Mouse (Mus musculus) heart, adult 2 months (tissue): Measurements from ENCODE around the gene Dennd2a. TPM values are rescaled to one million over a fixed set of nuclear protein-coding genes. Genes with fewer than 3 reads are reported as not detected.

Experiments
- DNase-seq, 2 experiments: peaks; one replicate each; pipeline ENCODE4 v3.0.0; 2021
- H3K27ac ChIP-seq: fragments of 200-600 bp; 2 replicates; pipeline ENCODE4 v1.8.1; 2022
- H3K27me3 ChIP-seq: fragments of 200-500 bp; 2 replicates; pipeline ENCODE4 v1.6.1; 2012; ENCODE audit warnings: mild to moderate bottlenecking, low read length, inconsistent platforms, mixed read lengths; ENCODE audit not compliant: control insufficient read depth, insufficient read depth
- H3K36me3 ChIP-seq: fragments of 200-500 bp; 2 replicates; pipeline ENCODE4 v1.6.1; 2012; ENCODE audit warnings: low read length, inconsistent platforms; ENCODE audit not compliant: control insufficient read depth, insufficient read depth
- H3K4me1 ChIP-seq: fragments of 200-500 bp; 2 replicates; pipeline ENCODE4 v1.6.1; 2011; ENCODE audit warnings: low read length; ENCODE audit not compliant: control insufficient read depth, insufficient read depth
- H3K4me3 ChIP-seq: fragments of 200-600 bp; 2 replicates; pipeline ENCODE4 v1.8.1; 2022
- H3K79me2 ChIP-seq: fragments of 200-500 bp; replicated peaks from 2 replicates; pipeline ENCODE4 v1.6.1; 2012; ENCODE audit warnings: mild to moderate bottlenecking, inconsistent platforms, low read length, moderate library complexity, mixed read lengths; ENCODE audit not compliant: control insufficient read depth, insufficient read depth
- H3K9ac ChIP-seq: fragments of 200-500 bp; 2 replicates; pipeline ENCODE4 v1.6.1; 2012; ENCODE audit warnings: low read depth, mild to moderate bottlenecking, control low read depth, inconsistent platforms, low read length, mixed read lengths
- CTCF ChIP-seq: fragments of 200-600 bp; IDR thresholded peaks from 2 replicates; pipeline ENCODE4 v1.8.1; 2022; ENCODE audit warnings: antibody characterized with exemption, mild to moderate bottlenecking, moderate library complexity
- EP300 ChIP-seq: fragments of 200-500 bp; IDR thresholded peaks from 2 replicates; pipeline ENCODE4 v1.6.1; 2011; ENCODE audit warnings: low read depth, low read length, control low read depth; ENCODE audit not compliant: insufficient read depth
- POLR2A ChIP-seq: fragments of 200-500 bp; IDR thresholded peaks from 2 replicates; pipeline ENCODE4 v1.6.1; 2011; ENCODE audit warnings: mild to moderate bottlenecking, low read depth, low read length, control low read depth; ENCODE audit not compliant: insufficient read depth
- WGBS: fragments of 180-500 bp; shearing (Covaris S2); methylation state at CpG from one replicate; pipeline ENCODE4 v1.1.7; 2018; 5-methylcytosine and 5-hydroxymethylcytosine counted together
- intact Hi-C: fragments of 180-260 bp; cut with DNase I; formaldehyde crosslinking; loops from one replicate; pipeline ENCODE4 v1.15.1; 2025
- polyA plus RNA-seq: library from polyadenylated mRNA; depleted of rRNA; stranded (reverse); fragments of >200 nt; gene quantifications from 2 replicates; pipeline ENCODE4 v1.2.3, GENCODE M21; 2012
- total RNA-seq, 2 experiments: library from RNA; stranded (reverse); gene quantifications; 2 replicates each; pipeline ENCODE4 v1.2.3; 2021

Dennd2a gene
- total and polyA plus RNA-seq, 3 experiments: 5.6 to 6.6 (median 6.0) TPM

GRCm38 (mm10) chr6:39434886-39435492, 122.7 kb downstream of the Dennd2a start:
- no peak for DNase-seq
- no peak overlapping the region for H3K4me3 ChIP-seq
- no peaks in the 10 kb centered on the region for H3K27me3 ChIP-seq
- no peaks in the 10 kb centered on the region for H3K79me2 ChIP-seq
- H3K27ac ChIP-seq: no peak overlapping the region
- H3K9ac ChIP-seq: no peak overlapping the region
- WGBS: 61% methylated on average over 2 of the region's 2 CpGs
- intact Hi-C loops: no loop called here
- H3K36me3 ChIP-seq: no peaks in the 10 kb centered on the region
- no peaks in the 10 kb centered on the region for H3K4me1 ChIP-seq
- TF ChIP-seq EP300: no peak
- no peak for TF ChIP-seq POLR2A
- no peak for TF ChIP-seq CTCF

- Histone ChIP-seq H3K9ac (no peak overlapping the region), H3K79me2 (no peaks in the 10 kb centered on the region), H3K4me3 (no peak overlapping the region), H3K27me3 (no peaks in the 10 kb centered on the region), H3K4me1 (no peaks in the 10 kb centered on the region), H3K27ac (no peak overlapping the region), H3K36me3 (no peaks in the 10 kb centered on the region)
- TF ChIP-seq CTCF (no peak), POLR2A (no peak), EP300 (no peak)
- WGBS: 77% methylated on average over 2 of the region's 2 CpGs
- no peak for DNase-seq
- intact Hi-C loops: no loop called here
Observed at GRCm38 (mm10) chr6:39434111-39434885, 123.4 kb downstream of the Dennd2a start.

GRCm38 (mm10) chr6:39433701-39434100, 124.0 kb downstream of the Dennd2a start:
- Histone ChIP-seq H3K4me1 (no peaks in the 10 kb centered on the region), H3K27ac (no peak overlapping the region), H3K27me3 (no peaks in the 10 kb centered on the region), H3K36me3 (no peaks in the 10 kb centered on the region), H3K4me3 (no peak overlapping the region), H3K9ac (no peak overlapping the region), H3K79me2 (no peaks in the 10 kb centered on the region)
- DNase-seq: no peak
- no peak for TF ChIP-seq CTCF
- intact Hi-C loops: no loop called here

GRCm38 (mm10) chr6:39433174-39433573, 124.5 kb downstream of the Dennd2a start:
- H3K36me3 ChIP-seq: no peaks in the 10 kb centered on the region
- WGBS: 75% methylated on average over 4 of the region's 4 CpGs
- TF ChIP-seq POLR2A (no peak), CTCF (no peak), EP300 (no peak)

GRCm38 (mm10) chr6:39430722-39431121, 126.9 kb downstream of the Dennd2a start:
- no peaks in the 10 kb centered on the region for H3K79me2 ChIP-seq
- TF ChIP-seq CTCF: no peak
- no peak for TF ChIP-seq POLR2A
- TF ChIP-seq EP300: no peak
- intact Hi-C loops: no loop called here
- DNase-seq: no peak
- H3K4me3 ChIP-seq: no peak overlapping the region
- H3K36me3 ChIP-seq: no peaks in the 10 kb centered on the region
- H3K9ac ChIP-seq: no peak overlapping the region
- 68% methylated on average over 11 of the region's 11 CpGs for WGBS
- H3K27me3 ChIP-seq: no peaks in the 10 kb centered on the region
- no peak overlapping the region for H3K27ac ChIP-seq
- H3K4me1 ChIP-seq: no peaks in the 10 kb centered on the region

More at GRCm38 (mm10) chr6:39433174-39433573, 124.5 kb downstream of the Dennd2a start:
- Histone ChIP-seq H3K27ac (no peak overlapping the region), H3K27me3 (no peaks in the 10 kb centered on the region), H3K4me1 (no peaks in the 10 kb centered on the region), H3K79me2 (no peaks in the 10 kb centered on the region), H3K9ac (no peak overlapping the region), H3K4me3 (no peak overlapping the region)
- intact Hi-C loops: no loop called here
- DNase-seq: no peak

- TF ChIP-seq EP300 (no peak), POLR2A (no peak), CTCF (no peak)
- no peak overlapping the region for H3K4me3 ChIP-seq
- 51% methylated on average over 6 of the region's 6 CpGs for WGBS
- H3K36me3 ChIP-seq: no peaks in the 10 kb centered on the region
- no peaks in the 10 kb centered on the region for H3K4me1 ChIP-seq
- intact Hi-C loops: no loop called here
- H3K27me3 ChIP-seq: no peaks in the 10 kb centered on the region
- DNase-seq: no peak
- no peak overlapping the region for H3K9ac ChIP-seq
- no peak overlapping the region for H3K27ac ChIP-seq
- H3K79me2 ChIP-seq: no peaks in the 10 kb centered on the region
Observed at GRCm38 (mm10) chr6:39429007-39429788, 128.5 kb downstream of the Dennd2a start.
